Mouse (Mus musculus): ENCODE measurements around the gene Rgs6.

DNA sequence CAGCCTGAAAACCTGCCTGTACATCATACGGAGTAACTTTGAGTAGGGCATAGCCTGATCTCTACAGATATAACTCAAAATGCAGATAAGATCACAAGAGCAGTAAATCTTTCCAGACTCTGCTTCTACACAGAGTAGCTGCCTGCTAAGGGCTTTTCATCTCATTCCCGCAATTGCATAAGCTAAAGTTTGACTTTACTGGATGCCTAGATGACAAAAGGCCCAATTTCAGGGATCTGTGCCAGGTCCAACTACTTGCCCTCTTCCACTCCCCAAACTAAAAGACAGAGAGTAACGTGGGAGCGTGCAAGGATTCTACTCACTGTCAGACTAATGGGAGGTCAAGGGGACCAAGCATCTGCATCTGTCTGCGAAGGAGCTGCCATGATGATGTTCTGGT is 292.6 kb downstream of the Rgs6 start:
- no peak for TF ChIP-seq POLR2A (IDR thresholded peaks at IDR 0.05; ENCODE audit: extremely low read depth, insufficient read depth, low read length)
- no peak for TF ChIP-seq CTCF (IDR thresholded peaks at IDR 0.05; ENCODE audit: low read depth, low read length)
